8 mouse cellular contexts compared by ENCODE assay signal in genomic region chr16:92511773-92512391, GRCm38 (mm10). TPM values are rescaled to one million over a fixed set of nuclear protein-coding genes. Genes with fewer than 3 reads are reported as not detected.
DNase-seq lines count a peak whose midpoint lies in the region; ATAC-seq and TF ChIP-seq lines count a peak whose summit lies in the region.

No protein-coding gene starts in this region.

- H3K9me3 ChIP-seq in heart, embryonic 12.5 days (replicated peaks), result no peaks in the 10 kb centered on the region

- TF ChIP-seq CTCF in heart, adult 2 months (IDR thresholded peaks at IDR 0.05), result peak; percentile 71

- 60% methylated on average over 5 of the region's 5 CpGs for WGBS in heart, adult 2 months
- WGBS in heart, embryonic 12.5 days, result 58% methylated on average over 5 of the region's 5 CpGs

- ATAC-seq in heart, embryonic 12.5 days (ENCODE audit: insufficient number of reproducible peaks, low FRiP score), result no peak
- peak; percentile 81 for ATAC-seq in granulocyte monocyte progenitor cell, adult 5-6 weeks (replicated peaks; ENCODE audit: poor library complexity, severe bottlenecking)
- no peak for ATAC-seq in monocyte, adult 5-6 weeks (replicated peaks; ENCODE audit: insufficient number of reproducible peaks, low FRiP score, low TSS enrichment, poor library complexity, severe bottlenecking)

- no peak for DNase-seq in heart, adult 2 months
- peak; percentile 48 for DNase-seq in A20 (ENCODE audit: low read depth, low spot score)
- DNase-seq in brain, adult 2 months (ENCODE audit: low read depth, low spot score), result peak; percentile 31
- peak; percentile 69 for DNase-seq in retina, embryonic 14.5 days (ENCODE audit: low spot score)
- no peak for DNase-seq in spleen, postnatal 4 days (ENCODE audit: low spot score in 2 of 2)

- H3K4me3 ChIP-seq in heart, adult 2 months, result no peak overlapping the region
- no peak overlapping the region for H3K4me3 ChIP-seq in heart, embryonic 12.5 days

- no peak overlapping the region for H3K27ac ChIP-seq in heart, adult 2 months
- H3K27ac ChIP-seq in heart, embryonic 12.5 days (ENCODE audit: poor library complexity, severe bottlenecking), result no peak overlapping the region

- H3K27me3 ChIP-seq in heart, adult 2 months (ENCODE audit: control insufficient read depth, insufficient read depth, low read length), result no peaks in the 10 kb centered on the region; the same call in 1 of the 2 replicates
- peaks cover 16% of the 10 kb centered on the region for H3K27me3 ChIP-seq in heart, embryonic 12.5 days (replicated peaks)

- no peaks in the 10 kb centered on the region for H3K36me3 ChIP-seq in heart, adult 2 months (ENCODE audit: control insufficient read depth, insufficient read depth, low read length)
- H3K36me3 ChIP-seq in heart, embryonic 12.5 days, result no peaks in the 10 kb centered on the region

- TF ChIP-seq POLR2A in heart, adult 2 months (IDR thresholded peaks at IDR 0.05; ENCODE audit: insufficient read depth, low read depth, low read length), result no peak

- H3K9ac ChIP-seq in heart, adult 2 months (ENCODE audit: low read depth, low read length), result no peak overlapping the region
- no peak overlapping the region for H3K9ac ChIP-seq in heart, embryonic 12.5 days

- no peak overlapping the region for H3K4me2 ChIP-seq in heart, embryonic 12.5 days

- peaks cover 5% of the 10 kb centered on the region; the same call in 1 of the 2 replicates for H3K4me1 ChIP-seq in heart, adult 2 months (ENCODE audit: control insufficient read depth, insufficient read depth, low read length)
- H3K4me1 ChIP-seq in heart, embryonic 12.5 days (replicated peaks), result peaks cover 6% of the 10 kb centered on the region

- no peaks in the 10 kb centered on the region for H3K79me2 ChIP-seq in heart, adult 2 months (replicated peaks; ENCODE audit: control insufficient read depth, insufficient read depth, low read length)

- intact Hi-C loops in heart, adult 2 months (cut with DNase I), result loop anchor here (10.0 kb wide), 1 partner anchor 783 kb away; no protein-coding TSS in a partner anchor

- no peak for TF ChIP-seq EP300 in heart, adult 2 months (IDR thresholded peaks at IDR 0.05; ENCODE audit: insufficient read depth, low read depth, low read length)

RNA-seq across cellular contexts. Expression of gene Clic6, which starts 26.3 kb away (rescaled TPM):
- total RNA-seq in heart, adult 2 months (2021), result under 1 TPM; 0.07 to 0.18 TPM
- 0.09 and 0.92 TPM in 2 replicates for polyA plus RNA-seq in heart, adult 2 months (2012; rRNA removed)
- polyA plus RNA-seq in heart, embryonic 12.5 days (2016; fragmentation: Nextera tagmentation; extraction: Ambion mirVana), result 1.7 and 1.8 TPM in 2 replicates
- not detected in 2 replicates for total RNA-seq in granulocyte monocyte progenitor cell, adult 5-6 weeks (2014; fragmentation: Nextera tagmentation)
- total RNA-seq in granulocyte monocyte progenitor cell, adult 5-6 weeks (2017), result not detected in 2 replicates
- total RNA-seq in monocyte, adult 5-6 weeks (2017), result not detected in 3 replicates

RNA-seq across cellular contexts. Expression of gene Rcan1, which starts 41.2 kb away (rescaled TPM):
- total RNA-seq in heart, adult 2 months (2021), result 100 to 1,000 TPM in 1 of 2 experiments, 10 to 100 TPM in 1; 63.0 to 112 TPM
- 40.7 and 61.8 TPM in 2 replicates for polyA plus RNA-seq in heart, adult 2 months (2012; rRNA removed)
- 148 and 153 TPM in 2 replicates for polyA plus RNA-seq in heart, embryonic 12.5 days (2016; fragmentation: Nextera tagmentation; extraction: Ambion mirVana)
- 6.3 and 11.5 TPM in 2 replicates for total RNA-seq in granulocyte monocyte progenitor cell, adult 5-6 weeks (2014; fragmentation: Nextera tagmentation)
- 7.4 and 8.0 TPM in 2 replicates for total RNA-seq in granulocyte monocyte progenitor cell, adult 5-6 weeks (2017)
- 16.3 to 27.2 TPM (median 16.8 TPM) in 3 replicates for total RNA-seq in monocyte, adult 5-6 weeks (2017)

Comparison
In these comparisons a context has a peak if more than half of its experiments do, and no peak if none do; other contexts are left out.
1. DNase-seq: peak in A20 (single experiment), brain, adult 2 months (single experiment) and retina, embryonic 14.5 days (single experiment); none in heart, adult 2 months (0 of 2) and spleen, postnatal 4 days (0 of 2).